Mouse (Mus musculus) adrenal gland, postnatal 36 days (tissue): ENCODE measurements around the gene Ppargc1a. TPM values are rescaled to one million over a fixed set of nuclear protein-coding genes. Genes with fewer than 3 reads are reported as not detected.

ENCODE experiments used
- DNase-seq, 2 experiments: peaks; one replicate each; pipeline ENCODE4 v3.0.0; 2021; ENCODE audit warnings: mixed read lengths in 1 of 2
- total RNA-seq, 2 experiments: library from RNA; stranded (reverse); gene quantifications; 2 replicates each; pipeline ENCODE4 v1.2.3; 2021

The Ppargc1a gene
- total RNA-seq, 2 experiments from 2014 or later = 7.6 to 8.3 TPM

- no peak for DNase-seq
These were observed 155.0 kb downstream of the Ppargc1a start for GRCm38 (mm10) chr5:51412303-51413117.

- DNase-seq = no peak
These were observed 157.5 kb downstream of the Ppargc1a start for GRCm38 (mm10) chr5:51410006-51410405.

- no peak for DNase-seq
These were observed 161.1 kb downstream of the Ppargc1a start for GRCm38 (mm10) chr5:51406406-51406805.
